Mouse (Mus musculus) C2C12 (cell line): Measurements from ENCODE around the gene Zbtb1. TPM values are rescaled to one million over a fixed set of nuclear protein-coding genes. Genes with fewer than 3 reads are reported as not detected.

Experiments
- H3K27me3 ChIP-seq: one replicate; pipeline ENCODE4 v1.6.1; 2011; ENCODE audit not compliant: control insufficient read depth, insufficient read depth, insufficient read length
- H3K36me3 ChIP-seq: one replicate; pipeline ENCODE4 v1.6.1; 2011; ENCODE audit not compliant: control insufficient read depth, insufficient read depth
- H3K4me3 ChIP-seq: one replicate; pipeline ENCODE4 v1.5.1; 2011; ENCODE audit warnings: mild to moderate bottlenecking, control low read depth; ENCODE audit not compliant: poor library complexity, insufficient read depth, severe bottlenecking
- H3K79me2 ChIP-seq: one replicate; pipeline ENCODE4 v1.6.1; 2011; ENCODE audit not compliant: control insufficient read depth, insufficient read depth
- H3K79me3 ChIP-seq: one replicate; pipeline ENCODE4 v1.6.1; 2011; ENCODE audit warnings: low read depth, control low read depth
- H3ac ChIP-seq: one replicate; pipeline ENCODE3; 2011; ENCODE audit warnings: low read depth; ENCODE audit not compliant: control insufficient read depth, insufficient read length
- CEBPB ChIP-seq: IDR thresholded peaks from one replicate; pipeline ENCODE4 v1.6.1; 2011; ENCODE audit warnings: low read depth, mild to moderate bottlenecking, control low read depth, moderate library complexity
- CTCF ChIP-seq: IDR thresholded peaks from one replicate; pipeline ENCODE4 v1.5.1; 2011; ENCODE audit not compliant: control insufficient read depth, insufficient read depth, insufficient read length
- FOSL1 ChIP-seq: IDR thresholded peaks from one replicate; pipeline ENCODE4 v1.8.0; 2011; ENCODE audit warnings: mild to moderate bottlenecking, low read length; ENCODE audit not compliant: poor library complexity, insufficient read depth, severe bottlenecking
- MAX ChIP-seq: IDR thresholded peaks from one replicate; pipeline ENCODE4 v1.6.1; 2011; ENCODE audit warnings: mild to moderate bottlenecking, control low read depth
- MYOD1 ChIP-seq: IDR thresholded peaks from one replicate; pipeline ENCODE4 v1.6.1; 2011; ENCODE audit warnings: low read depth; ENCODE audit not compliant: control insufficient read depth, insufficient read length
- MYOG ChIP-seq: IDR thresholded peaks from one replicate; pipeline ENCODE4 v1.6.1; 2011; ENCODE audit not compliant: control insufficient read depth, insufficient read length; ENCODE audit errors: extremely low read depth
- USF1 ChIP-seq: IDR thresholded peaks from one replicate; pipeline ENCODE4 v1.6.1; 2011; ENCODE audit warnings: low read depth, mild to moderate bottlenecking, control low read depth, moderate library complexity
- polyA plus RNA-seq: library from polyadenylated mRNA; unstranded; fragments of >200 nt; fragmentation: generic; extraction: Trizol; gene quantifications from one replicate; pipeline ENCODE4 v1.2.1, GENCODE M21; 2012; ENCODE audit warnings: missing spikeins

The Zbtb1 gene
- polyA plus RNA-seq, 1 experiment, result 2.4 TPM

DNA sequence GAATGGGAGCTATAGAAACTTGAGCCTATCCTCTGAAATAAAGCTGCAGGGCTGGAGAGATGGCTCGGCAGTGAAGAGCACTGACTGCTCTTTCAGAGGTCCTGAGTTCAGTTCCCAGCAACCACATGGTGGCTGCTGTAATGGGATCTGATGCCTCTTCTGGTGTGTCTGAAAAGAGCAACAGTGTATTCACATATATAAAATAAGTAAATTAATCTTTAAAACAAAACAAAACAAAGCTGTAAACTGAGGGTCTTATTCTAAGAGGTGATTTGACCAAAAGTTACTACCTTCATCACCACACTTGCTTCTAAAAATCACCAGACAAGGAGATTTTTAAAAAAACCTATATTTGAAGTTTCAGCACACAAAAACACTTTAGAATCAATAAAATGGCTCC lies 9.2 kb upstream of the Zbtb1 start:
- TF ChIP-seq USF1, result no peak
- TF ChIP-seq MYOG, result no peak
- TF ChIP-seq CTCF, result no peak
- Histone ChIP-seq H3K79me2 (peaks cover 90% of the 10 kb centered on the region), H3K36me3 (peaks cover 9% of the 10 kb centered on the region), H3K27me3 (no peaks in the 10 kb centered on the region), H3K4me3 (no peak overlapping the region), H3ac (no peak overlapping the region), H3K79me3 (peaks cover 42% of the 10 kb centered on the region)

GRCm38 (mm10) chr12:76361405-76362302 lies 8.4 kb upstream of the Zbtb1 start:
- Histone ChIP-seq H3K79me3 (peaks cover 44% of the 10 kb centered on the region), H3K27me3 (no peaks in the 10 kb centered on the region), H3ac (no peak overlapping the region), H3K36me3 (peaks cover 9% of the 10 kb centered on the region), H3K79me2 (peaks cover 98% of the 10 kb centered on the region), H3K4me3 (no peak overlapping the region)
- TF ChIP-seq MYOD1, result no peak
- TF ChIP-seq CTCF, result no peak
- no peak for TF ChIP-seq CEBPB
- TF ChIP-seq MAX, result no peak
- no peak for TF ChIP-seq USF1
- TF ChIP-seq MYOG, result no peak
- TF ChIP-seq FOSL1, result no peak

DNA sequence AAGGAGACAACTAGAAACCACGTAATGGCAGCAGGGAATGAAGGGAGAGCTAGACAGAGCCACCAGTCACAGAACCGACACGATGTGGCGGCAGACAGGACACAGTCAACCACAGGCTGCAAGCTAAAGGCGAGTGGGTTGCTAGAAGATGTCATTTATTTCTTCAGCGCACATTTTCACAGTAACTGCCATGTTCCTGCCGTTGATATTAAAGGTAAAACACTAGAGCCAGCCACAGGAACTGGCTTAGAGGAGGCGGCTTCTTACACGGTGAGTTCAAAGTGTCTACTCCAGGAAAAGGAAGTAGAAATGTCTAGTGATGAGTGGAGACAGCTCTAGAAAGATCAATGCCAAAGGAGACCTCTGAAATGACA lies 7.8 kb upstream of the Zbtb1 start:
- Histone ChIP-seq H3ac (no peak overlapping the region), H3K36me3 (peaks cover 9% of the 10 kb centered on the region), H3K79me2 (peaks cover 98% of the 10 kb centered on the region), H3K79me3 (peaks cover 49% of the 10 kb centered on the region), H3K4me3 (no peak overlapping the region), H3K27me3 (no peaks in the 10 kb centered on the region)
- TF ChIP-seq CTCF (no peak), MYOD1 (no peak), FOSL1 (no peak)

GRCm38 (mm10) chr12:76366276-76366675 lies 3.8 kb upstream of the Zbtb1 start:
- no peaks in the 10 kb centered on the region for H3K27me3 ChIP-seq
- no peak overlapping the region for H3ac ChIP-seq

DNA sequence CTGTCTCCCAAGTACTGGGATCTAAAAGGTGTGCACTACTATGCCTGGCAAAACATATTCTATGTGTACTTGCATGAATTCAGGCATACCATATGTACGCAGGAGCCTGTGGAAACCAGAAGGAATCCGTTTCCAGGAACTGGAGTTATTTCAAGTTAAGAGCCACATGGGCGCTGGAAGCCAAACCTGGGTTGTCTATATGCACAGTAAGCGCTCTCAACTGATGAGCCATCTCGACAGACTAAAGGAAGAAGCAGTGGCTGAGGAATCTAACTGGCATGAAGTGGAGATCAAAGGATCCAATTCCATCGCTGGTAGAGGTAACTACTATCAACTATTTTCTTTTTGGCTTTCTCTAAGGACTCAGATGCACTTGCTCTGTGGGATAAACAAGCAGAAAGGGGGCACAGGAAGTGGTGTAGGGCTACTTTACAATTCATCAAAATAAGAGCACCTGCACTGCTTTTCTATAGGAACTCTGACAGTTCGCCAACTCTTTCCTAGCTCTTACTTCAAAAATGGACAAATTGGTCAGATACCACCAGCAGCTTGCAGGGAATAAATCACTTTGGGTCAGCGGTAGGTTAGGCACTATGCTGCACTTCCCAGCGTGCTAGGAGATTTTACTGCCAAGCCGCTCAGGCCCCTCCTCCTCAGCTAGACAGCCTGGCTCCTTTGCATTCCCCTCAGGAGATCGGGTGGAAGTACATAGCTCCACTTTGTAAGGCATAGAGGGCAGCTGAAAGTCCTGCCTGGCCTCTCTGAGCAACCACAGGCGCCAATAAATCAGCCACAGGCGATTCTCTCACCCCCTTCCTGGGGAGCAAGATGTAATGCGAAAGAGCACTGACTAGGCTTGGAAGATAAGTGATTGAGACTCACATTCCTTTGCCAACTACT lies 2.7 kb upstream of the Zbtb1 start:
- H3K4me3 ChIP-seq, result no peak overlapping the region
- H3K79me3 ChIP-seq, result peaks cover 51% of the 10 kb centered on the region
- TF ChIP-seq MYOD1 (peak; percentile 13), FOSL1 (no peak)
- H3K79me2 ChIP-seq, result peaks cover 86% of the 10 kb centered on the region
- peaks cover 6% of the 10 kb centered on the region for H3K36me3 ChIP-seq
- no peaks in the 10 kb centered on the region for H3K27me3 ChIP-seq
- no peak overlapping the region for H3ac ChIP-seq

More at GRCm38 (mm10) chr12:76366276-76366675, 3.8 kb upstream of the Zbtb1 start:
- TF ChIP-seq FOSL1 (no peak), USF1 (no peak), MYOD1 (no peak), CEBPB (no peak), MYOG (no peak), MAX (no peak), CTCF (no peak)
- peaks cover 86% of the 10 kb centered on the region for H3K79me2 ChIP-seq
- H3K36me3 ChIP-seq, result peaks cover 9% of the 10 kb centered on the region
- no peak overlapping the region for H3K4me3 ChIP-seq
- H3K79me3 ChIP-seq, result peaks cover 41% of the 10 kb centered on the region
